Mouse (Mus musculus) hindbrain, postnatal 0 days (tissue): ENCODE measurements at regions not wholly inside any gene's neighbourhood (a gene's known extent, or its start where the extent isn't known, plus 50 kb on each side); places are given as distances from the start of the nearest gene placed in this dataset.
"Not testable (repeated sequence)": the region's sequence is repeated elsewhere in the genome, so short reads cannot be mapped to it uniquely, and the experiment has no call there.

Experiments
- ATAC-seq: fragments of 200-750 bp; cut with Nextera tagmentation; 2 replicates; pipeline ENCODE4 v1.8.0; 2017; ENCODE audit warnings: mild to moderate bottlenecking, moderate TSS enrichment, moderate library complexity
- DNase-seq: peaks from one replicate; pipeline ENCODE4 v3.0.0-alpha.2; 2015; ENCODE audit warnings: low spot score
- H3K27ac ChIP-seq: fragments of 300-500 bp; sonication (generic); 2 replicates; pipeline ENCODE4 v1.5.1; 2014; ENCODE audit warnings: mild to moderate bottlenecking
- H3K27me3 ChIP-seq: fragments of 300-500 bp; sonication (generic); 2 replicates; pipeline ENCODE4 v1.6.1; 2014; ENCODE audit warnings: low read length, mixed read lengths; ENCODE audit not compliant: insufficient read depth
- H3K36me3 ChIP-seq: fragments of 300-500 bp; sonication (generic); 2 replicates; pipeline ENCODE4 v1.6.1; 2014; ENCODE audit warnings: low read length, mixed read lengths; ENCODE audit not compliant: insufficient read depth
- H3K4me1 ChIP-seq: fragments of 300-500 bp; sonication (generic); 2 replicates; pipeline ENCODE4 v1.6.1; 2014; ENCODE audit warnings: antibody characterized with exemption, low read length, mixed read lengths; ENCODE audit not compliant: insufficient read depth
- H3K4me2 ChIP-seq: fragments of 300-500 bp; sonication (generic); 2 replicates; pipeline ENCODE4 v1.6.1; 2014; ENCODE audit warnings: low read depth, mild to moderate bottlenecking, low read length, moderate library complexity, mixed read lengths
- H3K4me3 ChIP-seq: fragments of 300-500 bp; sonication (generic); 2 replicates; pipeline ENCODE4 v1.5.1; 2014; ENCODE audit warnings: low read length
- H3K9ac ChIP-seq: fragments of 300-500 bp; sonication (generic); replicated peaks from 2 replicates; pipeline ENCODE4 v1.6.1; 2014; ENCODE audit warnings: mild to moderate bottlenecking, low read length, moderate library complexity, mixed read lengths
- H3K9me3 ChIP-seq: fragments of 300-500 bp; sonication (generic); 2 replicates; pipeline ENCODE4 v1.6.1; 2016; ENCODE audit warnings: low read length, mixed read lengths
- CTCF ChIP-seq: IDR thresholded peaks from 2 replicates; pipeline ENCODE4 v1.5.1; 2016; ENCODE audit warnings: antibody characterized with exemption, control low read depth, low read depth
- WGBS: fragments of 180-500 bp; shearing (Covaris S2); extraction: QIAGEN DNeasy Blood & Tissue Kit; methylation state at CpG from one replicate; pipeline ENCODE4 v1.1.7; 2014; 5-methylcytosine and 5-hydroxymethylcytosine counted together

DNA sequence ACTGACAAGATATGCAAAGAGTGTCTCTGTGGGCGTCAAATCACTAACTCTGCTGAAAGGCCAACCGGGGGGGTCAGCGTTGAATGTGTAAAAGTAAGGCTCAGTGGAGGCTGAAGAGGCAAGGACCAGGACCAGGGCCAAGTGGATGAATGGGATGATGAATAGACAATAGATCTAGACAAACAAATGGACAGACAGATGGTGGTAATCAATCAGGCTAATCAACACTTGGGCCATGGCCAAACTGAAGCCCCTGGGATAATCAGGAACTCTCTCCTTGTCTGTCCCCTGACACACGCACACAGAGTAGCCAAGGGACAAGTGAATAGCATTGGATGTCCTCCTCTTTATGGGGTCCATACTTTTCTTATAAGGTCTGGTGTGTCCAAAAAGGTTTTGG, 154.9 kb downstream of the Snx18 start:
- Histone ChIP-seq H3K27me3 (no peaks in the 10 kb centered on the region), H3K36me3 (no peaks in the 10 kb centered on the region), H3K4me3 (no peak overlapping the region), H3K27ac (no peak overlapping the region), H3K9ac (no peak overlapping the region), H3K4me2 (no peak overlapping the region), H3K4me1 (no peaks in the 10 kb centered on the region), H3K9me3 (no peaks in the 10 kb centered on the region)
- WGBS: 43% methylated on average over 4 of the region's 4 CpGs
- TF ChIP-seq CTCF: no peak
- DNase-seq: no peak
- ATAC-seq: no peak

DNA sequence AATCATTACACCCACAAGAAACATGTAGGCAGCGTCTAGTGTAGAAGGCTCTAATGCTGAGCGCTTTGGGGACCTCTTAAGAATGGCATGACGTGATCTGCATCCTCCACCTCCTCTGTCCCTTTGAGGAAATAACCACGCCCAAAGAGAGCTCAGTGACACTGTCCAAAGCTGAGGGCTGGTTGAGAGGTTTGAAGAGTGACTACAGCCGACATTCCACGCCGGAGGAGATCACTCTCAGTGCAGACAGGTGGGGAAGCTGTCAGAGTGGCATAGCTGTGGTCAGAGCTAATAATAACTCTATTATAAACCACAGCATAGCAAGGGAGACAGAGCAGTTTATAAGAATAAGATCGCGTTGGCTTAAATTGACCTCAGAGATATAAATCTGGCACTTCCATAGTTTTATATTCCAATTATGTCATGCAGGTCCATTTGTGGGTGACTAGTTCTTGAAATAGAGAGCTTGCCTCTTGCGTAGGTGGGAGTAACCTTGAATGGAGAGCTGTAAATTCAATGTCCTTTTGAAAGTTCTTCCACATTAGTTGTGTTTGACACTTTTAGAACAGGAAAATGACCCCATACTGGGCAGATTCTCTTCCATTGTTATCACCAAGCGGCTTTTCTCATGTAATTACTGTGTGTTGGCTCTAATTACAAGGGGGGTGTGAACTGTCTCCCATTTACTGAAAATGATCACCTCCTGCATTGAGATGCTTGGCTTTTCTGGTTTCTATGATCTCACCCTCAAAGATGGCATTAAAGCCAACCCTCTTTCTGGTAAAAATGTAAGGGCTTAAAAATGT, 161.7 kb downstream of the BC067074 start:
- no peaks in the 10 kb centered on the region for H3K9me3 ChIP-seq
- DNase-seq (no peak), ATAC-seq (no peak)
- no peak overlapping the region for H3K27ac ChIP-seq
- H3K9ac ChIP-seq: no peak overlapping the region
- no peaks in the 10 kb centered on the region for H3K36me3 ChIP-seq
- no peak overlapping the region for H3K4me3 ChIP-seq
- 66% methylated on average over 11 of the region's 11 CpGs for WGBS
- no peaks in the 10 kb centered on the region for H3K4me1 ChIP-seq
- H3K4me2 ChIP-seq: no peak overlapping the region
- no peaks in the 10 kb centered on the region for H3K27me3 ChIP-seq
- no peak for TF ChIP-seq CTCF

DNA sequence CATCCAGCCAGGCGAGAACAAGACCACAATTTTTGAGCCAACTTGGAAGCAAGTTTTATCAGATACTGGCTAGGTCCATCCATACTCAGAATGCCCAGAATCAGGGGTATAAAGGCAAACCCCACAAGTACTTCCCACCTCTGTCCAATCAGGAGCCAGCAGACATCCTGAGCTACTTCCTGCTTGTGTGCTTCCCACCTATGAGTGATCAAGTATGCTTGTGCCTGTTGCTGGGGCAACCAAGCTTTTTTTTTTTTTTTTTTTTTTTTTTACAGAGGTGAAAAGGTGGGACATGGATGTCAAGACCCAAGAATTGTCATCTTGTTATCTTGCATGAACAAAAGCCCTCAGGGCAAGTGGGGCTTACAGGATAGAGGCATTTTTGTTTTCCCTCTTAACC, 155.4 kb downstream of the BC067074 start:
- H3K27ac ChIP-seq: no peak overlapping the region
- TF ChIP-seq CTCF: no peak
- no peak overlapping the region for H3K9ac ChIP-seq
- H3K36me3 ChIP-seq: no peaks in the 10 kb centered on the region
- H3K9me3 ChIP-seq: no peaks in the 10 kb centered on the region
- 91% methylated on average over 1 of the region's 1 CpGs for WGBS
- no peaks in the 10 kb centered on the region for H3K4me1 ChIP-seq
- H3K27me3 ChIP-seq: no peaks in the 10 kb centered on the region
- DNase-seq (no peak), ATAC-seq (no peak)
- no peak overlapping the region for H3K4me2 ChIP-seq
- no peak overlapping the region for H3K4me3 ChIP-seq

DNA sequence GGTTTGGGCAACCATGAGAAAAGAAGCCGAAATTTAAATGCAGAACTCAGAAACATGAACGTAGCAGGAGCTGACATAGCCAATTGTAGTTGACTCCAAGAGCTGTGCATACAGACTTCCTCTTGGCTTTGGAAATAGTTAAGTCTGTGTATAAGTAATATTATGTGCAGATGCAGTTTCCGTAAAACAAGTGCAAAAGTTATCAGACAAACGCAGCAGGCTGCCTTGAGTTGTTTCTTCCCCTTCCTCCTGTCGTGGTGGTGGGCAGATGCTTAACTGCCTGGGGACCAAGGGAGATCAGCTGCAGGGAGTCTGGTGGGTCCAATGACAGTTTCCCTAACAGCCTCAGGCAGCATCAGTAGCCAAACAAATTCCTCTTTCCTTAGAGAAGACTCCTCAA, 153.3 kb downstream of the BC067074 start:
- Histone ChIP-seq H3K27me3 (no peaks in the 10 kb centered on the region), H3K27ac (no peak overlapping the region), H3K9ac (no peak overlapping the region), H3K36me3 (no peaks in the 10 kb centered on the region), H3K4me3 (no peak overlapping the region), H3K4me2 (no peak overlapping the region), H3K9me3 (no peaks in the 10 kb centered on the region), H3K4me1 (no peaks in the 10 kb centered on the region)
- TF ChIP-seq CTCF: no peak
- no peak for ATAC-seq
- WGBS: 74% methylated on average over 5 of the region's 5 CpGs
- no peak for DNase-seq

DNA sequence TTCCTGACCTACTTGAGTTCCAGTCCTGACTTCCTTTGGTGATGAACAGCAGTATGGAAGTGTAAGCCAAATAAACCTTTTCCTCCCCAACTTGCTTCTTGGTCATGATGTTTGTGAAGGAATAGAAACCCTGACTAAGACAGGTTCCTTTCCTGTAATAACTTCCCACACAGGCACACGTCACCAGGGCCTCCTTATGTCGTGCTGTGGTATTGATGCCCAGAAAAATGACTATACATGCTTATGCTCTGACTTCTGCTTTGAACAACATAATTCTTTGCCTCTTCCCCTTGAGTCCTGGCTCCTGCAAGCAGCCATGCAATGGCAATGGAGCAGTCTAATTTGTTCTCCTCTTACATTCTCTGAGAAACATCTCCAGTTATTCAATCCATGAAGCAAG, 151.5 kb downstream of the BC067074 start:
- not testable (repeated sequence) for ATAC-seq, H3K9ac ChIP-seq, H3K4me2 ChIP-seq, H3K4me1 ChIP-seq, H3K27ac ChIP-seq, DNase-seq, H3K36me3 ChIP-seq, H3K4me3 ChIP-seq, H3K9me3 ChIP-seq, H3K27me3 ChIP-seq
- WGBS: 93% methylated on average over 2 of the region's 2 CpGs

DNA sequence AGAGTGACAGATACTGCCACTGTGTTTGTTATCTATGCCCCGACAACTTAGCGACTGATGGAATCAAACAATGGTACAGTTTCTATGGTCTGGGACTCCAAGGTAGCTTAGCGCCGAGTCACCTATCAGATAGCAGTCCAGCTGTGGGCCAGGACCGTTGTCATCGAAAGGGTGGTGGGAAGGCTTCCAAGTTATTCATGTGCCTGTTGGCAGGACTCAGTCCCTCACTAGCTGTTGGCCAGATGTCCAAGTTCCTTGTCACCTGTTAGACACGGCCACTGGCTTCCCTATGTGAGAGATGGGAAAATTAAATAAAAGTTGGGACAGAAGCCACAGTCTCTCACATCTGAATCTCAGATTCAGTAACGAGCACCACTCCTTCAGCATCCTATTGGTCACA, 150.1 kb downstream of the BC067074 start:
- no peaks in the 10 kb centered on the region for H3K27me3 ChIP-seq
- 79% methylated on average over 8 of the region's 8 CpGs for WGBS
- H3K4me2 ChIP-seq: no peak overlapping the region
- no peak overlapping the region for H3K4me3 ChIP-seq
- no peaks in the 10 kb centered on the region for H3K9me3 ChIP-seq
- H3K27ac ChIP-seq: no peak overlapping the region
- DNase-seq (no peak), ATAC-seq (no peak)
- no peaks in the 10 kb centered on the region for H3K36me3 ChIP-seq
- no peak for TF ChIP-seq CTCF
- H3K9ac ChIP-seq: no peak overlapping the region
- no peaks in the 10 kb centered on the region for H3K4me1 ChIP-seq

DNA sequence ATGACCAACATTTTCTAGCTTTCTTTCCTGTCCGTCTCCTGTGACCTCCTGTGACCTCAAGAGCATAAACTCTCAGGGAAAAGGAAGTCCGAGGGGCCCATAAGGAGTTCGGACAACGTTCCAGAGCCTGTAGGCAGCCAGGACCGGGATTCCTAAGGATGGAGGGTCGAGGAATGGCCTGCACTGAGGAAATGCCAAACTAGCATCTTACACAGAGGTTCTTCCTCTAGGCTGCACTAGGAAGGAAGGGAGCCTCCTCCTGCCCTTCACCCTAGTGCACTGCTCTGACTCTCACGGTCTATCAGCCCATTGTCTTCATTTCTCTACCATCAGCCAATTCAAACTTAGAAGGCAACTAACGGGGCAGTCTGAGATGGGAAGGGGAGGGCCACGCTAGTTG, 149.2 kb downstream of the BC067074 start:
- WGBS: 70% methylated on average over 9 of the region's 9 CpGs

More for the DNA sequence above, 149.2 kb downstream of the BC067074 start:
- ATAC-seq: no peak
- no peaks in the 10 kb centered on the region for H3K4me1 ChIP-seq
- no peak overlapping the region for H3K27ac ChIP-seq
- no peak for DNase-seq
- H3K4me3 ChIP-seq: no peak overlapping the region
- no peak overlapping the region for H3K4me2 ChIP-seq
- no peaks in the 10 kb centered on the region for H3K27me3 ChIP-seq
- no peaks in the 10 kb centered on the region for H3K36me3 ChIP-seq
- H3K9ac ChIP-seq: no peak overlapping the region
- H3K9me3 ChIP-seq: no peaks in the 10 kb centered on the region
- no peak for TF ChIP-seq CTCF
